Mouse (Mus musculus) neural tube, embryonic 11.5 days (tissue): ENCODE results near the gene Tex21. TPM values are rescaled to one million over a fixed set of nuclear protein-coding genes. Genes with fewer than 3 reads are reported as not detected.

Experiments used
- ATAC-seq: fragments of 200-750 bp; cut with Nextera tagmentation; 2 replicates; pipeline ENCODE4 v1.8.0; 2017; ENCODE audit warnings: moderate number of reproducible peaks, mild to moderate bottlenecking, moderate TSS enrichment, moderate library complexity; ENCODE audit not compliant: insufficient read depth, low FRiP score, low TSS enrichment
- DNase-seq: peaks from one replicate; pipeline ENCODE4 v3.0.0-alpha.2; 2015; ENCODE audit warnings: low spot score
- H3K27ac ChIP-seq: fragments of 300-500 bp; sonication (generic); 2 replicates; pipeline ENCODE4 v1.5.1; 2014; ENCODE audit warnings: low read depth, mild to moderate bottlenecking, low read length
- H3K27me3 ChIP-seq: fragments of 300-500 bp; sonication (generic); 2 replicates; pipeline ENCODE4 v1.6.1; 2014; ENCODE audit warnings: mild to moderate bottlenecking, low read length, mixed read lengths; ENCODE audit not compliant: control insufficient read depth, insufficient read depth
- H3K36me3 ChIP-seq: fragments of 300-500 bp; sonication (generic); 2 replicates; pipeline ENCODE4 v1.6.1; 2014; ENCODE audit warnings: mild to moderate bottlenecking, low read length, moderate library complexity, mixed read lengths; ENCODE audit not compliant: control insufficient read depth, insufficient read depth
- H3K4me1 ChIP-seq: fragments of 300-500 bp; sonication (generic); 2 replicates; pipeline ENCODE4 v1.6.1; 2014; ENCODE audit warnings: low read length, mixed read lengths; ENCODE audit not compliant: control insufficient read depth, insufficient read depth
- H3K4me2 ChIP-seq: fragments of 300-500 bp; sonication (generic); 2 replicates; pipeline ENCODE4 v1.6.1; 2014; ENCODE audit warnings: low read depth, mild to moderate bottlenecking, moderate library complexity
- H3K4me3 ChIP-seq: fragments of 300-500 bp; sonication (generic); 2 replicates; pipeline ENCODE4 v1.5.1; 2014; ENCODE audit warnings: low read depth, low read length
- H3K9ac ChIP-seq: fragments of 300-500 bp; sonication (generic); 2 replicates; pipeline ENCODE4 v1.6.1; 2014; ENCODE audit warnings: mild to moderate bottlenecking, low read length
- H3K9me3 ChIP-seq: fragments of 300-500 bp; sonication (generic); 2 replicates; pipeline ENCODE4 v1.6.1; 2016; ENCODE audit warnings: low read length; ENCODE audit not compliant: control insufficient read depth
- WGBS: fragments of 180-500 bp; shearing (Covaris S2); extraction: QIAGEN DNeasy Blood & Tissue Kit; methylation state at CpG from one replicate; pipeline ENCODE4 v1.1.7; 2014; 5-methylcytosine and 5-hydroxymethylcytosine counted together
- polyA plus RNA-seq: library from polyadenylated mRNA; unstranded; fragments of >200 nt; fragmentation: Nextera tagmentation; extraction: Ambion mirVana; gene quantifications from 2 replicates; pipeline ENCODE4 v1.2.1, GENCODE M21; 2014

Gene Tex21
- polyA plus RNA-seq, 1 experiment from 2014 or later: not detected

DNA sequence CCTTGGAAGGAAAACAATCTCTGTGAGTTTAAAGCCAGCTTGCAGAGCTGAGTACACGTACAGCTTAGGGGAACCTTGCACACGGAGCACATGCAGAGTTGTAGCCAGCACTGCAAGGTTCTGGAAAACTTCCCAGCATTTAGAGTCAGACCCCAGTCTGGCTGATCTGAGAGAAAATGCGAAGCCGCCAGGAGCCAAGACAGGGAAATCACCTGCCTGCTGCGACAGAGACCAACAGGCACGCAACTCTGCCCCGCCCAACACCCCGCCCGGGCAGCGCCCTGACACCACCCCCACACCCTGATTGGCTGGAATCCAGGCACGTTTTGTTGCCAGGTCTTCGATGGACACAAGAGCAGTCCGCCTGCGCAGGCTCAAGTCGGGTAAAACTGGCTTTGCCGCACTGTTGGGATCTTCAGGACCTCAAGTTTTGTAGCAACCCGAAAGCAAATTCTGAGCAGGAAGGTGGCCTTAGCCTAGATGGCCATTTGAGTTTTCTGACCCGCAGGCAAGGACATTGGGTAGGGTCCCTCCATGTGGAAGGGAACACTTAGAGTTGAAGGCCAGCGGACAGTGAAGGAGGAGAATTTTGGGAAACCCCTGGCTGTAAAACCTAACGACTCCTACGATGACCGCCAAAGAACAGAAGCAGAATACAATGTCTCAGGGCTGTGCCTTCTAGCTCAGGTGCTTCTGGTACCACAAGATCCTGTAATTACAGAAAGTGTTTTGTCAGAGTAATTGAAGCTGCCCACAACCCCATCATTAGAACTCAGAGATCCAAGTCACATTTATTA lies 50.4 kb downstream of the Tex21 start:
- Histone ChIP-seq H3K4me2 (peak overlapping the region; percentile 87), H3K27me3 (no peaks in the 10 kb centered on the region), H3K4me3 (peak overlapping the region; percentile 32), H3K27ac (no peak overlapping the region), H3K36me3 (no peaks in the 10 kb centered on the region), H3K9me3 (no peaks in the 10 kb centered on the region), H3K4me1 (peaks cover 8% of the 10 kb centered on the region; the same call in 1 of the 2 replicates), H3K9ac (peak overlapping the region; percentile 42)
- WGBS: under 1% methylated on average over 22 of the region's 22 CpGs
- DNase-seq (peak; percentile 84), ATAC-seq (peak; percentile 86)

DNA sequence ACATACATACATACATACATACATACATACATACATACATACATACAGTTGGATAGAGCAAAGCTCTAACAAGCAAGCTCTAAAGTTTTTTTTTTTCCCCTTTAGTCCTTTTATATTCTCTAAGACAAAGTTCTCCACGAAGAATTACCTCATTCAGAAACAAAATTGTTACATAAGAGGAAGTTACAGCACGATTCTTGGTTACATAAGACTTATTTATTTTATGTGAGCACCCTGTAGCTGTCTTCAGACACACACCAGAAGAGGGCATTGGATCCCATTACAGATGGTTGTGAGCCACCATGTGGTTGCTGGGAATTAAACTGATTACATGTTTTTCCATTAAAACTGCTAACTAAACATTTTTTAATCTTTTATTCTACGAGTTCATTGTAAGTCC lies 52.0 kb downstream of the Tex21 start:
- no peaks in the 10 kb centered on the region for H3K27me3 ChIP-seq
- ATAC-seq: no peak
- no peak overlapping the region for H3K27ac ChIP-seq
- no peaks in the 10 kb centered on the region for H3K36me3 ChIP-seq
- no peak overlapping the region for H3K9ac ChIP-seq
- 69% methylated on average over 3 of the region's 3 CpGs for WGBS
- no peak for DNase-seq
- H3K4me2 ChIP-seq: no peak overlapping the region
- no peak overlapping the region for H3K4me3 ChIP-seq
- H3K9me3 ChIP-seq: no peaks in the 10 kb centered on the region
- H3K4me1 ChIP-seq: peaks cover 8% of the 10 kb centered on the region; the same call in 1 of the 2 replicates

DNA sequence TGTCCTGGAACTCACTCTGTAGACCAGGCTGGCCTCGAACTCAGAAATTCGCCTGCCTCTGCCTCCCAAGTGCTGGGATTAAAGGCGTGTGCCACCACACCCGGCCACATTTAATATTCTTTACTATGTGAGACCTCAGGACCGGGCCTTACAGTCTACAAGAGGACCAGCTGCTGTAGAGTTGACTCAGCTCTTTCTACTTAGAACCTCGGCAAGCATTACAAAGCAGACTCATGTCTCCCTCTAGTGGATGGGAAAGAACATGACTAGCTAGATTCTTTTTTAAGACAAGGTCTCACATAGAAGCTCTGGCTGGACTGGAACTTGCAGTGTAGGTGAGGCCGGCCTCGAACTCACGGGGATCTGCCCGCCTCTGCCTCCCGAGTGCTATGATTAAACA lies 55.6 kb downstream of the Tex21 start:
- no peak overlapping the region for H3K4me3 ChIP-seq
- H3K4me2 ChIP-seq: no peak overlapping the region
- 51% methylated on average over 11 of the region's 11 CpGs for WGBS
- H3K9ac ChIP-seq: no peak overlapping the region
- H3K27me3 ChIP-seq: no peaks in the 10 kb centered on the region
- no peak overlapping the region for H3K27ac ChIP-seq
- ATAC-seq (no peak; the same call in 1 of the 2 replicates), DNase-seq (no peak)
- no peaks in the 10 kb centered on the region for H3K36me3 ChIP-seq
- no peaks in the 10 kb centered on the region for H3K9me3 ChIP-seq
- H3K4me1 ChIP-seq: peaks cover 2% of the 10 kb centered on the region; the same call in 1 of the 2 replicates

DNA sequence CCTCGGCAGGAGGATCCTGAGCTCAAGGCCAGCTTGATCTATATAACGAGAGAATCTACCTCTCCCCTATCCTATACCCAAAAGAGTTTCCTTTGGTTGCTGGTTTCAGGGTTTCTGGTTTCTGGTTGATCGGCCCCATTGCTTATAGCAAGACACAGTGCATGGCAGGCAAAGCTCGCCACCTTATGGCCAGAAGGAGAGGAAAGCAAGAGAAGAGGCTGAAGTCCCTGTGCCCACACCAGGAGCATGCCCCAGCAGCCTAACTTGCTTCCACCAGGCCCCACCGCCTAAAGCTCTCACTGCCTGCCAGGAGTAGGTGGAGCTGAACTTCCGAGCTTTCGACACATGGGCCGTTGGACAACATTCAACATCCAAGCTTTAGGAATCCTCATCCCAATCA lies 58.7 kb downstream of the Tex21 start:
- H3K4me1 ChIP-seq: no peaks in the 10 kb centered on the region
- no peaks in the 10 kb centered on the region for H3K9me3 ChIP-seq
- H3K9ac ChIP-seq: no peak overlapping the region
- DNase-seq (peak; percentile 38), ATAC-seq (no peak)
- 48% methylated on average over 8 of the region's 8 CpGs for WGBS
- H3K27ac ChIP-seq: no peak overlapping the region
- H3K27me3 ChIP-seq: no peaks in the 10 kb centered on the region
- H3K4me2 ChIP-seq: no peak overlapping the region
- no peak overlapping the region for H3K4me3 ChIP-seq
- no peaks in the 10 kb centered on the region for H3K36me3 ChIP-seq

DNA sequence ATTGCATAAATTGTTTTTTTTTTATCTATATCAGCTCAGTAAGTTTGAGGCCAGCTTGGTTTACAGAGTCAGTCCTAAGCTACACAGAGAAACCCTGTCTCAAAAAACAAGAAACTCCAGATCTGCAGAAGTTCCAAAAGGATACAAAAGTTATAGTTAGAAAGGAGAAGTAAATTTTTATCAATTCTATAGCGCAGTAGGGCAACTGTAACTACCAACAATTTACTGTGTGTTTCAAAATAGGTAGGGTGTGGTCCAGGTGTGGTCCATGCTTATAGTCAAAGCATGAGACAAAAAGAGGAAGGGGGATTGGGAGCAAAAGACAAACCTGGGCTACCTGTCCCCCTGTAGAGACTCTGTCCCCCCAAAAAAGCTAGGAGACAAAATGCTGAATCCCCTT lies 60.1 kb downstream of the Tex21 start:
- WGBS: 93% methylated on average over 1 of the region's 1 CpGs
- no peak overlapping the region for H3K9ac ChIP-seq

DNA sequence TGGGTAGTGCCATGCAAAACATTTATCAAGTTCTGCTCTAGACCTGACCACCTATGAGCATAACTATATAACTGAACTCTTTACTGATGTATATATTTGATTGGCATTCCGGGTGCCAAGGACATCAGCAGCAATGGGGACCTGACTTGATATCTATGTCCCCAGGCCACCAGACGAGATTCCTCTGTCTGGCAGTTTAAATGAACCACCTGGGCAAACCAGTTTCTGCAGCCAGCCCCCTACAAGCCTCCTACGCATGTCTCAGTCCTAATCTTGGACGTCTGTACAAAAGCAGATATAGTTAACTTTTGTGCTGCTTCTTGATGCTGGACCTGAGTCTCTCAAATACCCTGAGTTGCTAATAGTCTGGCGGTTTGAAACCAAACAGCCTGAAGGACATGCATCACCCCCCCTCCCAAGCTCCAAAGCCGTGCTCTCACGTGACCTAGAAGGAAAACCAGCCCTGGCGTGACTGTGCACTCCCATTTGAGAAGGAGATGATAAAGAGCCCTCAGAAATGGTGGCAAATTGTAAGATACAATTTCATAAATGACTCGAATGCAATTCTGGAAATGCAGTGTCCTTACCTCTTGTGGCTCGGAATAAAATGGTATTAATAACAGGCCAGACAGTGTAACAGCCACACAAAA lies 61.3 kb downstream of the Tex21 start:
- Histone ChIP-seq H3K4me1 (no peaks in the 10 kb centered on the region), H3K4me3 (no peak overlapping the region), H3K4me2 (no peak overlapping the region), H3K9me3 (no peaks in the 10 kb centered on the region), H3K36me3 (no peaks in the 10 kb centered on the region), H3K27ac (no peak overlapping the region), H3K27me3 (no peaks in the 10 kb centered on the region), H3K9ac (no peak overlapping the region)
- ATAC-seq (no peak), DNase-seq (no peak)
- WGBS: 79% methylated on average over 10 of the region's 10 CpGs

More for the DNA sequence above, 60.1 kb downstream of the Tex21 start:
- no peak overlapping the region for H3K27ac ChIP-seq
- H3K36me3 ChIP-seq: no peaks in the 10 kb centered on the region
- H3K4me3 ChIP-seq: no peak overlapping the region
- no peak overlapping the region for H3K4me2 ChIP-seq
- no peaks in the 10 kb centered on the region for H3K9me3 ChIP-seq
- no peaks in the 10 kb centered on the region for H3K4me1 ChIP-seq
- H3K27me3 ChIP-seq: no peaks in the 10 kb centered on the region
- no peak for DNase-seq
- ATAC-seq: no peak

DNA sequence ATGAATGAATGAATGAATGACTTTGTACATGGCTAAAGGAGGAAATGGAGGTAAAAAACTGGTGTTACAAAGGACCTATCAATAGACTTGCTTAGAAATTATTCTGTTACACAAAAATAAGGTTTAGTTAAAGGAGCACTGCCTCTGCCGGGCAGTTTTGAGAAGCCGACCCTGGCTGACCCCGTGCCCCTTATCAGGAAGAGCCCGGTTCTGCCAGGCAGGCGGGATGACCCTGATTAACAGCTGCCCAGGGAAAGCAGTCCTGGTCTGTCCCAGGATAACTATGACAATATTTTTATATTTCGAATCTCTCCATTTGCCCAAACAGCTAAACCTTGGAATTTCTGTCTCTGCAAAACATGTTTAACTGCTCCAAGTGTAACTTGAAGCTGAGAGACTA lies 62.3 kb downstream of the Tex21 start:
- no peak overlapping the region for H3K27ac ChIP-seq
- H3K4me1 ChIP-seq: no peaks in the 10 kb centered on the region
- H3K4me2 ChIP-seq: no peak overlapping the region
- H3K27me3 ChIP-seq: no peaks in the 10 kb centered on the region
- 74% methylated on average over 6 of the region's 6 CpGs for WGBS
- DNase-seq: no peak
- H3K36me3 ChIP-seq: no peaks in the 10 kb centered on the region
- no peak for ATAC-seq
- H3K4me3 ChIP-seq: no peak overlapping the region
- H3K9ac ChIP-seq: no peak overlapping the region
- H3K9me3 ChIP-seq: no peaks in the 10 kb centered on the region

DNA sequence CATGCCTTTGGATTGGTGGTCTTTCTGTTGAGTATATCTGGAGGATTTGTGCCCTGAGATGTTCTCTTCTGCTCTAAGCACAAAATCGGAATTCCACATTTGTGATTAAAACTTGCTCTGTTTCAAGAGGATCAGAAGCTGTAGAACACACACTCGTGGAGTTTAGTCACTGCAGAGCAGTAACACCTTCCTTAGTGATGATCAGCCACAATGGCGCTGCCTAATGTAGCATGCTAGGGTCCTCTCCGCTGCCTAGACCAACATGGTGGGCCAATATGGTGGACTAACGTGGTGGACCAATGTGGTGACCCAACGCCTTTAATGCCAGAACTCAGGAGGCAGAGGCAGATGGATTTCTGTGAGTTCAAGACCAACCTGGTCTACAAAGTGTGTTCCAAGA lies 63.7 kb downstream of the Tex21 start:
- DNase-seq (no peak), ATAC-seq (no peak)
- WGBS: 89% methylated on average over 6 of the region's 6 CpGs
- H3K9me3 ChIP-seq: no peaks in the 10 kb centered on the region
- H3K4me3 ChIP-seq: no peak overlapping the region
- no peak overlapping the region for H3K27ac ChIP-seq
- no peaks in the 10 kb centered on the region for H3K36me3 ChIP-seq
- H3K4me2 ChIP-seq: no peak overlapping the region
- H3K9ac ChIP-seq: no peak overlapping the region
- no peaks in the 10 kb centered on the region for H3K4me1 ChIP-seq
- no peaks in the 10 kb centered on the region for H3K27me3 ChIP-seq

DNA sequence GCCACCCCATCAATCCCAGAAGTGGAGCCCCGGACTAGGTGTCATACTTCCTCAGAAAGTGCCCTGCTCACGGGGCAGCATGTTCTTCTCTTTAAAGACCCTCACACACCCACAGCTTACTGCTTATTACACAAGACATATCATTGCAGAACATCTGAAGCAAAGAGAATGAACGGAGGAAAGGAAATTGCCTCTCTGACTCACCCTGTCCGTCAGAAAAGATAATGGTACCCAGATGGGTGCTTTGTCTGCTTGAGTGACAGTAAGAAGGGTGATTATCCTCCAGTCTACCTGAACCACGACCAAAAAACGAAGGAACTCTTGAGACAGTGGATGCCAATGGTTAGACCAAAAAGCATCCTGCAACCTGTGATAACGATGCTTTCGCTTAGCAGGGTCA lies 65.1 kb downstream of the Tex21 start:
- Histone ChIP-seq H3K27ac (no peak overlapping the region), H3K27me3 (peaks cover 2% of the 10 kb centered on the region; the same call in 1 of the 2 replicates), H3K36me3 (no peaks in the 10 kb centered on the region), H3K4me3 (no peak overlapping the region), H3K4me2 (no peak overlapping the region), H3K9me3 (no peaks in the 10 kb centered on the region), H3K9ac (no peak overlapping the region), H3K4me1 (no peaks in the 10 kb centered on the region)
- ATAC-seq (no peak), DNase-seq (no peak)
- 75% methylated on average over 8 of the region's 8 CpGs for WGBS
